Comparison of ENCODE assay signal across 11 mouse cellular contexts in the genomic region with DNA sequence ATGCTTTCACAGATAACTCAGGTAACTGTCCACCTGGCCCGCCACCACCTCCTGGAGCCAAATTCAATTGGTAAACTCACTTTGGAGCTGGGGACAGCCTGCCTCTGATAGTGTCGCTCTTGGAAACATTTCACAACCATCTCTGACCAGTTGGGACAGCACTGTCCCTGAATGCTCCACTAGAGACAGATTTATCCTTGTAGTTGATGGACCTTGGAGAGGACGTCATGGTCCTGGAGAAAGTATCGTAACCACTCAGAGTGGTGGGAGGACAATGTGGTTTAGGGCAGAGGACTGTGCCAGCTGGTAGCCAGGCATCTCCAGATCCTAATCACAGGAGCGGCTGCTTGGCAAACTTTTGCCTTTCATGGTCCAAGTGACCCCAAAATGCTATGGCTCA. TPM values are rescaled to one million over a fixed set of nuclear protein-coding genes. Genes with fewer than 3 reads are reported as not detected.
A peak's percentile ranks its signal among the peaks of the same experiment; 100 is the strongest.
DNase-seq lines count a peak whose midpoint lies in the region; ATAC-seq and TF ChIP-seq lines count a peak whose summit lies in the region.
"Had no signal": no experiment of that assay in that cellular context is flagged by ENCODE, and none has a peak within 500 bp of the region (broad histone marks: within the 10 kb centered on the region; RNA-seq: fewer than 3 reads in every experiment).

No protein-coding gene starts in this region.

- H3K36me3 ChIP-seq in kidney, embryonic 15.5 days = no peaks in the 10 kb centered on the region
- H3K36me3 ChIP-seq in kidney, adult 2 months (ENCODE audit: control insufficient read depth, insufficient read depth, low read length) = no peaks in the 10 kb centered on the region
- peaks cover 40% of the 10 kb centered on the region for H3K36me3 ChIP-seq in liver, embryonic 15.5 days (replicated peaks)
- H3K36me3 ChIP-seq: forebrain, embryonic 12.5 days had no signal

- no peak overlapping the region for H3K9ac ChIP-seq in kidney, embryonic 15.5 days
- peak overlapping the region; percentile 90; the same call in 1 of the 2 replicates for H3K9ac ChIP-seq in liver, embryonic 15.5 days
- H3K9ac ChIP-seq: forebrain, embryonic 12.5 days had no signal

- H3K27ac ChIP-seq in kidney, embryonic 15.5 days = peak overlapping the region; percentile 90
- no peak overlapping the region for H3K27ac ChIP-seq in kidney, adult 2 months (ENCODE audit: insufficient read depth, low read depth, low read length)
- H3K27ac ChIP-seq in liver, embryonic 15.5 days (replicated peaks) = peak overlapping the region; percentile 95
- H3K27ac ChIP-seq: forebrain, embryonic 12.5 days had no signal

- TF ChIP-seq CTCF in kidney, adult 2 months (conservative IDR thresholded peaks at IDR 0.05; ENCODE audit: insufficient read depth, insufficient read length, low read depth, low read length) = no peak

- peaks cover 47% of the 10 kb centered on the region for H3K4me1 ChIP-seq in kidney, embryonic 15.5 days
- peaks cover 35% of the 10 kb centered on the region for H3K4me1 ChIP-seq in kidney, adult 2 months (ENCODE audit: control insufficient read depth, insufficient read depth, low read length)
- H3K4me1 ChIP-seq in liver, embryonic 15.5 days (replicated peaks) = peaks cover 86% of the 10 kb centered on the region

- peaks cover 9% of the 10 kb centered on the region; the same call in 1 of the 2 replicates for H3K27me3 ChIP-seq in kidney, embryonic 15.5 days
- no peaks in the 10 kb centered on the region for H3K27me3 ChIP-seq in kidney, adult 2 months (replicated peaks; ENCODE audit: control insufficient read depth, insufficient read depth, low read length)
- H3K27me3 ChIP-seq in liver, embryonic 15.5 days = 0 out of 2 replicates have a peak, but pooled peaks cover 7% of the 10 kb centered on the region

- H3K4me2 ChIP-seq in kidney, embryonic 15.5 days = no peak overlapping the region
- H3K4me2 ChIP-seq in liver, embryonic 15.5 days = peak overlapping the region; percentile 95
- H3K4me2 ChIP-seq: forebrain, embryonic 12.5 days had no signal

- no peak for TF ChIP-seq POLR2A in kidney, adult 2 months (IDR thresholded peaks at IDR 0.05; ENCODE audit: low read depth, low read length)

- no peak overlapping the region for H3K4me3 ChIP-seq in kidney, embryonic 15.5 days (replicated peaks)
- no peak overlapping the region for H3K4me3 ChIP-seq in kidney, adult 2 months (ENCODE audit: insufficient read depth, low read depth, low read length)
- peak overlapping the region; percentile 90 for H3K4me3 ChIP-seq in liver, embryonic 15.5 days (replicated peaks)
- H3K4me3 ChIP-seq: forebrain, embryonic 12.5 days had no signal

- no peaks in the 10 kb centered on the region for H3K9me3 ChIP-seq in kidney, embryonic 15.5 days (replicated peaks)
- H3K9me3 ChIP-seq in liver, embryonic 15.5 days (replicated peaks) = no peaks in the 10 kb centered on the region
- H3K9me3 ChIP-seq: forebrain, embryonic 12.5 days had no signal

- DNase-seq in adrenal gland, adult 2 months = peak; percentile 72
- no peak for DNase-seq in adrenal gland, postnatal 4 days (ENCODE audit: low spot score in 2 of 2)
- DNase-seq in kidney, adult 2 months = no peak
- DNase-seq in adrenal gland, postnatal 10 days = peak; percentile 45
- no peak for DNase-seq in layer of hippocampus, adult 9-10 months (ENCODE audit: low spot score)
- no peak for DNase-seq in spleen, postnatal 4 days (ENCODE audit: low spot score in 2 of 2)
- DNase-seq: gastrocnemius, postnatal 25 days; thymus, adult 18-20 months had no signal

- no peak for ATAC-seq in kidney, embryonic 15.5 days (replicated peaks; ENCODE audit: low FRiP score)
- ATAC-seq in liver, embryonic 15.5 days (ENCODE audit: insufficient read depth) = no peak

- 77% methylated on average over 5 of the region's 5 CpGs for WGBS in kidney, embryonic 15.5 days
- WGBS in kidney, adult 2 months = 84% methylated on average over 5 of the region's 5 CpGs
- WGBS in liver, embryonic 15.5 days (ENCODE audit: insufficient replicate concordance) = 86% methylated on average over 5 of the region's 5 CpGs

RNA-seq across cellular contexts. Expression of gene Mgll, which starts 3.3 kb away (rescaled TPM):
- total RNA-seq in adrenal gland, adult 2 months (2021) = 100 to 1,000 TPM; 192 to 194 TPM
- 360 and 467 TPM in 2 replicates for polyA plus RNA-seq in adrenal gland, adult 2 months (2012; rRNA removed)
- 10 to 100 TPM; 83.6 to 88.1 TPM for total RNA-seq in adrenal gland, postnatal 4 days (2021)
- 38.6 and 39.0 TPM in 2 replicates for polyA plus RNA-seq in kidney, embryonic 15.5 days (2015; fragmentation: Nextera tagmentation; extraction: Ambion mirVana)
- polyA plus RNA-seq in kidney, adult 2 months (2012; rRNA removed) = 152 and 159 TPM in 2 replicates
- total RNA-seq in adrenal gland, postnatal 10 days (2021) = 100 to 1,000 TPM; 277 to 282 TPM
- 69.7 and 71.6 TPM in 2 replicates for polyA plus RNA-seq in liver, embryonic 15.5 days (2015; fragmentation: Nextera tagmentation; extraction: Ambion mirVana)

Comparison
In these comparisons a context has a peak if more than half of its experiments do, and no peak if none do; other contexts are left out.
1. DNase-seq: peak in adrenal gland, adult 2 months (single experiment) and adrenal gland, postnatal 10 days (single experiment); none in adrenal gland, postnatal 4 days (0 of 2), kidney, adult 2 months (single experiment), layer of hippocampus, adult 9-10 months (single experiment) and spleen, postnatal 4 days (0 of 2).